Comparison of ENCODE assay signal across 8 mouse cellular contexts in the genomic region with DNA sequence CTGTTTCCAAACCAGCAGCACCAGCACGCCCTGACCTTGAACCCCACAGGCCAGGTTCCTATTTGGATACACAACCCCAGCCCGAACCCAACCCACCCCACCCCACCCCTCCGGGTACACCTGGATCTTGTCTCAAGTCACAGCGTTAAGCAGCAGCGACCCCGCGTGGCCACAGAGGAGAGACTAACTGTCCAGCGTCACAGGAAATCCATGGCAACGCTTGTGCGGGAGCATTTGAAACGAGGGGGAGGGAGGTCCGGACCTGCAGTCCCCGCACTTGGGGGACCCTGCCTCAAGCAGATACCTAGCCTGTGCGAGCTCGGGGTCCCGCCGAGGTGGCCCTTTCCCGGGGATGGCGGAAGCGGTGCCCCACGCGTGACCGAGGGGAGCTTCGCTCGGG. TPM values are rescaled to one million over a fixed set of nuclear protein-coding genes. Genes with fewer than 3 reads are reported as not detected.
A peak's percentile ranks its signal among the peaks of the same experiment; 100 is the strongest.
DNase-seq lines count a peak whose midpoint lies in the region; ATAC-seq lines count a peak whose summit lies in the region.

No protein-coding gene starts in this region.

- peak; percentile 49; the same call in 1 of the 2 replicates for ATAC-seq in embryonic facial prominence, embryonic 12.5 days (ENCODE audit: insufficient number of reproducible peaks, insufficient read depth, low FRiP score, low TSS enrichment)

- 1% methylated on average over 25 of the region's 25 CpGs for WGBS in embryonic facial prominence, embryonic 12.5 days

- H3K27me3 ChIP-seq in embryonic facial prominence, embryonic 12.5 days = 0 out of 2 replicates have a peak, but pooled peaks cover 9% of the 10 kb centered on the region

- H3K9ac ChIP-seq in embryonic facial prominence, embryonic 12.5 days = peak overlapping the region; percentile 66

- DNase-seq in 416B (ENCODE audit: low read depth) (peak; percentile 89), liver (peak; percentile 86)
- DNase-seq in adrenal gland, postnatal 25 days = peak; percentile 89
- peak; percentile 65 to 75 for DNase-seq in heart, adult 9 months (ENCODE audit: low spot score in 2 of 2)
- DNase-seq in kidney, adult 9 months = peak; percentile 86
- peak; percentile 33 to 62 for DNase-seq in monocyte, adult 2 months (ENCODE audit: low read depth in 1 of 2, low spot score in 2 of 2)
- peak; percentile 59 to 72 for DNase-seq in spleen, postnatal 14 days (ENCODE audit: low spot score in 2 of 2)

- no peaks in the 10 kb centered on the region for H3K9me3 ChIP-seq in embryonic facial prominence, embryonic 12.5 days

- no peaks in the 10 kb centered on the region for H3K36me3 ChIP-seq in embryonic facial prominence, embryonic 12.5 days

- peak overlapping the region; percentile 57; the same call in 1 of the 2 replicates for H3K27ac ChIP-seq in embryonic facial prominence, embryonic 12.5 days

- peak overlapping the region; percentile 100 for H3K4me2 ChIP-seq in embryonic facial prominence, embryonic 12.5 days (replicated peaks)

- peaks cover 5% of the 10 kb centered on the region; the same call in 1 of the 2 replicates for H3K4me1 ChIP-seq in embryonic facial prominence, embryonic 12.5 days

- peak overlapping the region; percentile 65 for H3K4me3 ChIP-seq in embryonic facial prominence, embryonic 12.5 days

RNA-seq across cellular contexts. Expression of gene Tcp11, which starts 0.8 kb away (rescaled TPM):
- not detected in 2 replicates for total RNA-seq in adrenal gland, postnatal 25 days (2021)
- polyA plus RNA-seq in embryonic facial prominence, embryonic 12.5 days (2016; fragmentation: Nextera tagmentation; extraction: Ambion mirVana) = 1.7 and 1.9 TPM in 2 replicates

Comparison
In these comparisons a context has a peak if more than half of its experiments do, and no peak if none do; other contexts are left out.
1. Peak in every context shown above with its lines: DNase-seq, ATAC-seq, H3K4me3 ChIP-seq and H3K27ac ChIP-seq.